Mouse (Mus musculus): Measurements from ENCODE around the gene Trmt2b. TPM values are rescaled to one million over a fixed set of nuclear protein-coding genes. Genes with fewer than 3 reads are reported as not detected.

Trmt2b gene
- polyA plus RNA-seq, 1 experiment from 2014 or later, result 14.2 TPM

DNA sequence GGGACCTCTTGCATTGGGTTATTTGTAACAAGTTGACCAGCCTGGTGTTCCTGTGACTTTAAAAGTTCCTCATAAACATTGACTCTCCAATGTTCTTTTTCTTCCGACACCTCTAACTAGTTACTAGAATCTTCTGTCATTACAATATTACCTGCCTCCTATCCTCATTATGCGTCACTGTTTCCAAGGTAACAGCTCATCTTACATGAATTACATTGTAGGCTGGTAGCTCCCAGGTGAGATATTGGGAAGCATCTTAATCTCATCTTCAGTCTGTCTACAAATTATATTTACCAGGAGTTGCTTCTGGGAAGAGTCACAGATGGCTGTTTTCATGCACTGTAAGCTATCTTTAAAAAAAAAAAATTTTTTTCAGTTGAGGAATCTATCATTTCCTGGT, 8.3 kb upstream of the Trmt2b start:
- TF ChIP-seq CTCF (IDR thresholded peaks at IDR 0.05; ENCODE audit: low read depth), result no peak
- no peaks in the 10 kb centered on the region for H3K27me3 ChIP-seq (replicated peaks; ENCODE audit: control insufficient read depth, insufficient read depth, low read length)
- H3K9me3 ChIP-seq (ENCODE audit: control insufficient read depth), result no peaks in the 10 kb centered on the region
- H3K9ac ChIP-seq (ENCODE audit: low read depth, low read length), result no peak overlapping the region
- ATAC-seq, result no peak
- H3K4me2 ChIP-seq (replicated peaks; ENCODE audit: low read depth), result no peak overlapping the region
- 94% methylated on average over 2 of the region's 2 CpGs for WGBS
- no peaks in the 10 kb centered on the region for H3K36me3 ChIP-seq (ENCODE audit: control insufficient read depth, insufficient read depth)
- H3K27ac ChIP-seq (ENCODE audit: low read depth, low read length), result no peak overlapping the region
- no peaks in the 10 kb centered on the region for H3K4me1 ChIP-seq (replicated peaks; ENCODE audit: control insufficient read depth, insufficient read depth, low read length)
- H3K4me3 ChIP-seq (ENCODE audit: low read depth, low read length), result no peak overlapping the region

DNA sequence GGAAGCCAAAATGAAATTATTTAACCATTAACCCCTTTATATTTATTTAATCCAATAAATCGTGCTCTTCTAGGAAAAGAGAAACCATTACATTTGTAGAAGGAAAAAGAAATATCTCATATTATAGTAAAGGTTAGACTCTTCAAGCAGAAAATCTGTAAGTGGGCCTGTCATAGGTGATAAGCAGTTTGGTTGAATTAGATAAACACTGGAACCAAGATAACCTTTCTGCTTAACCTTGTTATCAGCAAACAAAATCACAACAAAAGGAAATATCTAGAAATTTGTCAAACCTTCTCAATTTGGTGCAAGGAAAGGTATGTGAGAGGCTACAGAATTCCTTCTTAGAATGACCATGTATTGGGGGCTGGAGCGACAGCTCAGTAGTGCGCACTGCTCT, 3.7 kb upstream of the Trmt2b start:
- Histone ChIP-seq H3K4me2 (replicated peaks; ENCODE audit: low read depth) (no peak overlapping the region), H3K27me3 (replicated peaks; ENCODE audit: control insufficient read depth, insufficient read depth, low read length) (no peaks in the 10 kb centered on the region), H3K9ac (ENCODE audit: low read depth, low read length) (no peak overlapping the region), H3K4me3 (ENCODE audit: low read depth, low read length) (no peak overlapping the region), H3K36me3 (ENCODE audit: control insufficient read depth, insufficient read depth) (no peaks in the 10 kb centered on the region), H3K27ac (ENCODE audit: low read depth, low read length) (no peak overlapping the region), H3K4me1 (replicated peaks; ENCODE audit: control insufficient read depth, insufficient read depth, low read length) (no peaks in the 10 kb centered on the region), H3K9me3 (ENCODE audit: control insufficient read depth) (no peaks in the 10 kb centered on the region)
- ATAC-seq, result no peak
- no peak for TF ChIP-seq CTCF (IDR thresholded peaks at IDR 0.05; ENCODE audit: low read depth)
- 90% methylated on average over 3 of the region's 3 CpGs for WGBS

DNA sequence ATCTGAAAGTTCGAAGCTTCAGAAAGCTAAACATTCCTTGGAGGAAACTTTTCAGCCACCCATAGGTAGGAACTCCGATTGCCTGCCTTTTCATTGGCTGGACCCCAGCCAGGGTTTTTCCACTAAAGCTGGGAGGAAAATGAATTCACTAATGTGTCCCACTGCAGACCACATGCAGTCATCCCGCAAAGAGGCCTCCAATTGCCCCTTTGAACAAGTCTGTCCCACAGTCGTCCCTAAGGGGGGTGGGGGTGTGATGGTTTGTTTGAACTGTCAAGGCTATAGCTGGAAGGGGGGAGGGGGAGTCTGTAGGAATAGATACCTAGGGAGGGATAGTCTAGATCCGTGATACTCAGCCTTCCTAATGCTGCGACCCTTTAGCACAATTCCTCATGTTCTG, 1.1 kb downstream of the Trmt2b start:
- no peaks in the 10 kb centered on the region for H3K36me3 ChIP-seq (ENCODE audit: control insufficient read depth, insufficient read depth)
- H3K9me3 ChIP-seq (ENCODE audit: control insufficient read depth), result no peaks in the 10 kb centered on the region
- no peaks in the 10 kb centered on the region for H3K27me3 ChIP-seq (replicated peaks; ENCODE audit: control insufficient read depth, insufficient read depth, low read length)
- no peak for ATAC-seq
- peak overlapping the region; percentile 61 for H3K4me2 ChIP-seq (replicated peaks; ENCODE audit: low read depth)
- H3K27ac ChIP-seq (ENCODE audit: low read depth, low read length), result no peak overlapping the region
- H3K9ac ChIP-seq (ENCODE audit: low read depth, low read length), result no peak overlapping the region
- WGBS, result 18% methylated on average over 6 of the region's 6 CpGs
- no peak for TF ChIP-seq CTCF (IDR thresholded peaks at IDR 0.05; ENCODE audit: low read depth)
- no peaks in the 10 kb centered on the region for H3K4me1 ChIP-seq (replicated peaks; ENCODE audit: control insufficient read depth, insufficient read depth, low read length)
- peak overlapping the region; percentile 41 for H3K4me3 ChIP-seq (ENCODE audit: low read depth, low read length)

DNA sequence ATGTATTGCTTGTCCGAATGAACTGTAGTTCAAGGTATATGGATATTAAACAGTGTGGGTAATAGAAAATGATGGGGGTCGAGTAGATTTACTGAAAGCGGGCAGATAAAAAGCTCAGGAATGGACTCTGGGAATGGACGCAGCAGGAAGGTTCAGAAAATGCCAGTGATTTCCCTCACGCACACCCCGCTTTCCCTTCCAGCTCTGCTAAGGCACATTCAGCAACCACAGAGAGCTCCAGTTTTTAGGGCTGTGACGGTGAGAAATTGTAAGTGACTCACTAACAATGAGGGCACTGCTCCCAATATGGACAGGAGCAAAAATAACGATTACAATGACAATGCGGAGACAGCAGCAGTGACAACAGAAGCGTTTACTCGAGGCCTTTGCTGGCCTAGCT, 14.7 kb downstream of the Trmt2b start:
- Histone ChIP-seq H3K4me2 (replicated peaks; ENCODE audit: low read depth) (no peak overlapping the region), H3K4me3 (ENCODE audit: low read depth, low read length) (no peak overlapping the region), H3K9ac (ENCODE audit: low read depth, low read length) (no peak overlapping the region), H3K27ac (ENCODE audit: low read depth, low read length) (no peak overlapping the region), H3K4me1 (replicated peaks; ENCODE audit: control insufficient read depth, insufficient read depth, low read length) (no peaks in the 10 kb centered on the region), H3K9me3 (ENCODE audit: control insufficient read depth) (no peaks in the 10 kb centered on the region), H3K27me3 (replicated peaks; ENCODE audit: control insufficient read depth, insufficient read depth, low read length) (no peaks in the 10 kb centered on the region), H3K36me3 (ENCODE audit: control insufficient read depth, insufficient read depth) (peaks cover 10% of the 10 kb centered on the region)
- TF ChIP-seq CTCF (IDR thresholded peaks at IDR 0.05; ENCODE audit: low read depth), result no peak
- no peak for ATAC-seq
- 84% methylated on average over 11 of the region's 11 CpGs for WGBS

DNA sequence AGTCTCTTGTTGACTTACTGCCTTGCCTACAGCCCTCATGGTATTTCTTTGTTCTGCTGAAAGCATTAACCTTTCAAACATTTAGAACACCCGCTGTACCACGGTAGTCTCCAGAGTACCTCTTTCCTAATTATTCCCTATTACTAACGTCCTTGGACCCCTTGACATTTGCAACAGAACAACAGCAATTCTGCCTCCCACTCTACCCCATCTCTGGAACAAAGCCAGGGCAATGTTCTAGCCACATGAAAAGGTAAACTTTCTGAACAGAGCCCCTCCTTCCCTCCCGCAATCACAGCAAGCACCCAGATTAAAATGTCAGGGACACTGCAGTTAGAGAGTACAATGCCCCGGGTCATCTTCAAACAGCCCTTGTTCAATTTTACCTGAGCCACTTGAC, 15.6 kb downstream of the Trmt2b start:
- H3K36me3 ChIP-seq (ENCODE audit: control insufficient read depth, insufficient read depth), result peaks cover 10% of the 10 kb centered on the region
- H3K4me3 ChIP-seq (ENCODE audit: low read depth, low read length), result no peak overlapping the region
- no peaks in the 10 kb centered on the region for H3K9me3 ChIP-seq (ENCODE audit: control insufficient read depth)
- 65% methylated on average over 5 of the region's 5 CpGs for WGBS
- no peak overlapping the region for H3K9ac ChIP-seq (ENCODE audit: low read depth, low read length)
- TF ChIP-seq CTCF (IDR thresholded peaks at IDR 0.05; ENCODE audit: low read depth), result no peak
- no peak overlapping the region for H3K27ac ChIP-seq (ENCODE audit: low read depth, low read length)
- no peaks in the 10 kb centered on the region for H3K27me3 ChIP-seq (replicated peaks; ENCODE audit: control insufficient read depth, insufficient read depth, low read length)
- no peaks in the 10 kb centered on the region for H3K4me1 ChIP-seq (replicated peaks; ENCODE audit: control insufficient read depth, insufficient read depth, low read length)
- no peak for ATAC-seq
- H3K4me2 ChIP-seq (replicated peaks; ENCODE audit: low read depth), result no peak overlapping the region

DNA sequence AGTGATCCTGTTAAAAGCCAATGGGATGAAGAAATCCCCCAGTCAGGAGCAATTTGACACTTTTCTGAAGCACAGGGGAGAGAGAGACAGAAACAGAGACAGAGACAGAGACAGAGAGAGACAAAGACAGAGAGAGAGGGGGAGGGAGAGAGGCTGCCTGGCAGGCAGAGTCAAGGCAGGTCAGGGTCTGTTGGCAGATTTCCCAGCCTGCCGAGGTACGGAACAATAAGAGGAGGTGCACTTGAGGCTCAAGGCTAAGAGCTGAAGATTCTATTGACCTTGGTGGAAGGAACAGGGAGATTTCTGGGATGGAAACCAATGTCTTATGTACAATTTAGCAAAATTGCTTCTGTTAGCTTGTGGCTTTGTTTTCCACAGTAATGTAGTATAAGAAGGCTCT, 28.6 kb downstream of the Trmt2b start:
- Histone ChIP-seq H3K27me3 (replicated peaks; ENCODE audit: control insufficient read depth, insufficient read depth, low read length) (no peaks in the 10 kb centered on the region), H3K4me3 (ENCODE audit: low read depth, low read length) (no peak overlapping the region), H3K9me3 (ENCODE audit: control insufficient read depth) (no peaks in the 10 kb centered on the region), H3K27ac (ENCODE audit: low read depth, low read length) (no peak overlapping the region), H3K36me3 (ENCODE audit: control insufficient read depth, insufficient read depth) (no peaks in the 10 kb centered on the region), H3K9ac (ENCODE audit: low read depth, low read length) (no peak overlapping the region), H3K4me2 (replicated peaks; ENCODE audit: low read depth) (no peak overlapping the region), H3K4me1 (replicated peaks; ENCODE audit: control insufficient read depth, insufficient read depth, low read length) (no peaks in the 10 kb centered on the region)
- TF ChIP-seq CTCF (IDR thresholded peaks at IDR 0.05; ENCODE audit: low read depth), result no peak
- ATAC-seq, result no peak
- 55% methylated on average over 2 of the region's 2 CpGs for WGBS

DNA sequence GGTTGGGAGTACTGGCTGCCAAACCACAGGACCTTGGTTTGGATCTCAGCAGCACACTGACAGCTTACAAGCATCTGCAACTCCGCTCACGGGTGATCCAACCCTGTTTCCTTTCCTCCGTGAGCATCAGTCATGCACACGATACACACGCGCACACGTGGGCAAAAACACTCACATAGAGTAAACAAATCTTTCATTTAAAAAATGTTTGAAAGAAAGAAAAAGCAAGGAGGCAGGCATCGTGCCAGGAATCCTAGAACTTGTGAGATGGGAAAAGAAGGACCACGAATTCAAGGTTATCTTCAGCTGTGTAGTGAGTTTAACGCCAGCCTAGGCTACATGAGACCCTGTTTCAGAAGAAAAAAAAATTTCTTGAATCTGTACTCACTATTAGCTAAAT, 30.8 kb downstream of the Trmt2b start:
- H3K4me1 ChIP-seq (replicated peaks; ENCODE audit: control insufficient read depth, insufficient read depth, low read length), result no peaks in the 10 kb centered on the region
- H3K27me3 ChIP-seq (replicated peaks; ENCODE audit: control insufficient read depth, insufficient read depth, low read length), result no peaks in the 10 kb centered on the region
- no peaks in the 10 kb centered on the region for H3K9me3 ChIP-seq (ENCODE audit: control insufficient read depth)
- WGBS, result 71% methylated on average over 10 of the region's 10 CpGs
- H3K27ac ChIP-seq (ENCODE audit: low read depth, low read length), result no peak overlapping the region
- H3K4me2 ChIP-seq (replicated peaks; ENCODE audit: low read depth), result no peak overlapping the region
- H3K4me3 ChIP-seq (ENCODE audit: low read depth, low read length), result no peak overlapping the region
- ATAC-seq, result no peak
- peaks cover under 1% of the 10 kb centered on the region; the same call in 1 of the 2 replicates for H3K36me3 ChIP-seq (ENCODE audit: control insufficient read depth, insufficient read depth)
- no peak for TF ChIP-seq CTCF (IDR thresholded peaks at IDR 0.05; ENCODE audit: low read depth)
- H3K9ac ChIP-seq (ENCODE audit: low read depth, low read length), result no peak overlapping the region

Data from intestine, postnatal 0 days (tissue).